In genomic region chr3:124271229-124271628, GRCm38 (mm10) we compare ENCODE assay signal across 14 mouse cellular contexts.
"Had no signal": no experiment of that assay in that cellular context is flagged by ENCODE, and none has a peak within 500 bp of the region (broad histone marks: within the 10 kb centered on the region; RNA-seq: fewer than 3 reads in every experiment).

No protein-coding gene starts in this region.

- H3K36me3 ChIP-seq: neural tube, embryonic 15.5 days; stomach, embryonic 15.5 days had no signal

- H3K9me3 ChIP-seq: neural tube, embryonic 15.5 days; stomach, embryonic 15.5 days had no signal

- H3K4me2 ChIP-seq: neural tube, embryonic 15.5 days; stomach, embryonic 15.5 days had no signal

- H3K4me3 ChIP-seq: neural tube, embryonic 15.5 days; stomach, embryonic 15.5 days had no signal

- H3K4me1 ChIP-seq: stomach, embryonic 15.5 days had no signal

- H3K27ac ChIP-seq: neural tube, embryonic 15.5 days; stomach, embryonic 15.5 days; stomach, postnatal 0 days had no signal

- DNase-seq: right cerebral cortex, adult 18-20 months; right cerebral cortex, postnatal 14 days; right cerebral cortex, postnatal 25 days; right cerebral cortex, postnatal 4 days; spleen, adult 18-20 months; thymus, adult 18-20 months; thymus, adult 2 months; thymus, postnatal 14 days; thymus, postnatal 25 days; thymus, postnatal 36 days; thymus, postnatal 4 days had no signal

- H3K27me3 ChIP-seq: neural tube, embryonic 15.5 days; stomach, embryonic 15.5 days had no signal

- H3K9ac ChIP-seq: neural tube, embryonic 15.5 days; stomach, embryonic 15.5 days had no signal
